Mouse (Mus musculus): Measurements from ENCODE around the gene Hes7.

GRCm38 (mm10) chr11:69088103-69088855, 31.9 kb upstream of the Hes7 start, which contains the start of gene Vamp2:
- no peak for TF ChIP-seq CTCF (IDR thresholded peaks at IDR 0.05; ENCODE audit: low read depth)
- no peak for TF ChIP-seq EP300 (IDR thresholded peaks at IDR 0.05; ENCODE audit: low read depth)

All from liver, embryonic 14.5 days (tissue).